Mouse (Mus musculus) liver, postnatal 0 days (tissue): Measurements from ENCODE around the gene Cxcl1. TPM values are rescaled to one million over a fixed set of nuclear protein-coding genes. Genes with fewer than 3 reads are reported as not detected.

Source experiments
- ATAC-seq: fragments of 200-750 bp; cut with Nextera tagmentation; 2 replicates; pipeline ENCODE4 v1.8.0; 2017; ENCODE audit warnings: mild to moderate bottlenecking, moderate library complexity
- DNase-seq: peaks from one replicate; pipeline ENCODE4 v3.0.0-alpha.2; 2016
- H3K27ac ChIP-seq: fragments of 300-500 bp; sonication (generic); 2 replicates; pipeline ENCODE4 v1.5.1; 2014; ENCODE audit warnings: antibody characterized with exemption, moderate library complexity, mild to moderate bottlenecking, low read depth
- H3K27me3 ChIP-seq: fragments of 300-500 bp; sonication (generic); 2 replicates; pipeline ENCODE4 v1.6.1; 2014; ENCODE audit warnings: low read length, control low read depth, mixed read lengths; ENCODE audit not compliant: insufficient read depth
- H3K36me3 ChIP-seq: fragments of 300-500 bp; sonication (generic); replicated peaks from 2 replicates; pipeline ENCODE4 v1.6.1; 2014; ENCODE audit warnings: mild to moderate bottlenecking, control low read depth, low read length, moderate library complexity, mixed read lengths; ENCODE audit not compliant: insufficient read depth
- H3K4me1 ChIP-seq: fragments of 300-500 bp; sonication (generic); 2 replicates; pipeline ENCODE4 v1.6.1; 2014; ENCODE audit warnings: antibody characterized with exemption, mild to moderate bottlenecking, control low read depth; ENCODE audit not compliant: insufficient read depth
- H3K4me2 ChIP-seq: fragments of 300-500 bp; sonication (generic); 2 replicates; pipeline ENCODE4 v1.6.1; 2014; ENCODE audit warnings: low read depth, mild to moderate bottlenecking, low read length, moderate library complexity, mixed read lengths
- H3K4me3 ChIP-seq: fragments of 300-500 bp; sonication (generic); 2 replicates; pipeline ENCODE4 v1.5.1; 2014; ENCODE audit warnings: low read depth, low read length
- H3K9ac ChIP-seq: fragments of 300-500 bp; sonication (generic); replicated peaks from 2 replicates; pipeline ENCODE4 v1.6.1; 2014; ENCODE audit warnings: mild to moderate bottlenecking, moderate library complexity
- H3K9me3 ChIP-seq: fragments of 300-500 bp; sonication (generic); 2 replicates; pipeline ENCODE4 v1.6.1; 2016; ENCODE audit warnings: mild to moderate bottlenecking, control low read depth, low read length, mixed read lengths
- CTCF ChIP-seq: sonication (generic); IDR thresholded peaks from 2 replicates; pipeline ENCODE4 v1.5.1; 2016; ENCODE audit warnings: antibody characterized with exemption, low read depth
- EP300 ChIP-seq: IDR thresholded peaks from 2 replicates; pipeline ENCODE4 v1.6.1; 2016; ENCODE audit warnings: antibody characterized with exemption, low read depth, mild to moderate bottlenecking
- WGBS: fragments of 180-500 bp; shearing (Covaris S2); extraction: QIAGEN DNeasy Blood & Tissue Kit; methylation state at CpG from one replicate; pipeline ENCODE4 v1.1.7; 2014; ENCODE audit not compliant: insufficient replicate concordance; 5-methylcytosine and 5-hydroxymethylcytosine counted together
- polyA plus RNA-seq: library from polyadenylated mRNA; unstranded; fragments of >200 nt; fragmentation: Nextera tagmentation; extraction: Ambion mirVana; gene quantifications from 2 replicates; pipeline ENCODE4 v1.2.1, GENCODE M21; 2015

The Cxcl1 gene
- polyA plus RNA-seq, 1 experiment from 2014 or later = 2.1 TPM

- 64% methylated on average over 2 of the region's 2 CpGs for WGBS
- DNase-seq (no peak), ATAC-seq (no peak)
- TF ChIP-seq CTCF (no peak), EP300 (no peak)
- Histone ChIP-seq H3K27me3 (no peaks in the 10 kb centered on the region), H3K9me3 (no peaks in the 10 kb centered on the region), H3K36me3 (no peaks in the 10 kb centered on the region), H3K4me3 (no peak overlapping the region), H3K4me1 (no peaks in the 10 kb centered on the region), H3K27ac (no peak overlapping the region), H3K4me2 (no peak overlapping the region), H3K9ac (no peak overlapping the region)
Measured at GRCm38 (mm10) chr5:90919495-90919894, 28.5 kb downstream of the Cxcl1 start.

GRCm38 (mm10) chr5:90922958-90923357 is 31.9 kb downstream of the Cxcl1 start:
- no peak overlapping the region for H3K4me2 ChIP-seq
- 85% methylated on average over 4 of the region's 4 CpGs for WGBS
- no peaks in the 10 kb centered on the region for H3K9me3 ChIP-seq
- H3K9ac ChIP-seq = no peak overlapping the region
- no peak for DNase-seq
- no peak overlapping the region for H3K4me3 ChIP-seq
- H3K4me1 ChIP-seq = no peaks in the 10 kb centered on the region
- H3K36me3 ChIP-seq = no peaks in the 10 kb centered on the region
- TF ChIP-seq CTCF (no peak), EP300 (no peak)
- H3K27ac ChIP-seq = no peak overlapping the region
- ATAC-seq = no peak
- no peaks in the 10 kb centered on the region for H3K27me3 ChIP-seq

DNA sequence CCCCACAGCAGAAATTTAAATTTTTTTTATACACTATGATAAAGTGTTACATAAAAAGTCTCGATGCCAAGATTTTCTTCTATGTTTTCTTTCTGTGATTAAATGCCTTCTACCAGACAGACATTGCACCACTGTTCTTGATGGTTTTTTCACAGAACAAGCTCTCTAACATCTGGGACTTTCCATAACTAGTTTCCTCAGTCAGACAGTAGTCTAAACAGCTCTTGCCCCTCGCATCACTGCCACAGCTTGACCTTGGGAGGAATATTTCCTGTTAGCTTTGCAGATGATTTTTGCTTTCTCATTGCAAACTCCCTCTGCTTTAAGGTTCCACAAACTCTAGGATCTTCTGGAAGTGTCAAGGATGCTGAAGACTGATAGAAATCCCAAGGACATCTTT is 39.5 kb downstream of the Cxcl1 start:
- TF ChIP-seq EP300 = no peak
- no peak for TF ChIP-seq CTCF
- Histone ChIP-seq H3K4me2 (peak overlapping the region; percentile 77), H3K9me3 (no peaks in the 10 kb centered on the region), H3K4me1 (peaks cover 8% of the 10 kb centered on the region; the same call in 1 of the 2 replicates), H3K4me3 (peak overlapping the region; percentile 64), H3K36me3 (no peaks in the 10 kb centered on the region; the same call in 1 of the 2 replicates), H3K9ac (peak overlapping the region; percentile 79), H3K27me3 (no peaks in the 10 kb centered on the region), H3K27ac (peak overlapping the region; percentile 80; the same call in 1 of the 2 replicates)
- DNase-seq = no peak
- WGBS = 69% methylated on average over 2 of the region's 2 CpGs
- no peak for ATAC-seq

DNA sequence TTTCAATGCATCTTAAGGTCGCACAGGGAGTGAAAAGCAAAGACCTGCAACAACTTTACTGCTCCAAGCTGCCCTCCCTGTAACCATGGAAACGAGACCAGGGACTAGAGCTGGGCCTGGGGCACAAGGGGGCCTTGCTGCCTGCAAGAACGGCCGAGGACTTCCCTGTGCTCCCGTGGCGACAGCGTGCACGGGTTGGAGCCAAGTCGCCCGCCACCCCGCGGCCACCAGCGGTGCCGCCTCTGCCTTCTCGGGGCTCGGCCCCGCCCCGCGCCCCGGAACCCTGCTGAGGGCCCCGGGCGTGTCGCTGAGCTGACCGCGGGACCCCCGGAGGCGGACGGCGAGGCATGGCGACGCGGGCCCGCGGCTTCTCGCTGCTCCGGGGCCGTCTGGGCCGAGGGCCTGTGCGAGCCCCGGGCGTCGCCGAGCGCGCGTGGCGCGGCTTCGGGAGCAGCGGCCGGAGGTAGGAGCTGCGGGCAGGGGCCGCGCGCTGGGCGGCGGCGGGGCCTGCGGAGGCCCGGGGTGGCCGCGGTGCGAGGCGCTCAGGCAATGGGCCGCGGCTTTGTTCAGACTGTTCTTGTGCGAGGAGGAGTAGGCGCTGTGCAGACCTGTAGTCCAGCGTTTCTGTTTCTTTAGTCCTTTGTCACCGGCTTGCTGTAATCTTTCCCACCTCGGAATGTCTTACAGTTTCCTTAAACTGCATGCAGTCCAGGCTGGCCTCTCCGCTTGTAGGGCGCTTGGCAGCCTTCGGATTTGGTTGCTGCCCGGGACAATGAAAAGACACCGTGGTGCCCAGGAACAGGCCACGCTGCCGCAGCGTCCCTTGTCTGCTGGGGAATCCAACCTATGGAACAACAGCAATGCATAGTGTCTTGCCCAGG is 40.2 kb downstream of the Cxcl1 start, which contains the start of gene Mthfd2l:
Gene Mthfd2l (plus strand): TSS at position 147 of the 881 bp plus-strand sequence.
- DNase-seq (peak; percentile 87), ATAC-seq (peak; percentile 97)
- Histone ChIP-seq H3K9me3 (no peaks in the 10 kb centered on the region), H3K27me3 (no peaks in the 10 kb centered on the region), H3K4me1 (peaks cover 8% of the 10 kb centered on the region; the same call in 1 of the 2 replicates), H3K9ac (peak within 1 kb of the TSS; percentile 79), H3K27ac (peak within 1 kb of the TSS; percentile 80), H3K36me3 (no peaks in the 10 kb centered on the region; the same call in 1 of the 2 replicates), H3K4me3 (peak within 1 kb of the TSS; percentile 64), H3K4me2 (peak within 1 kb of the TSS; percentile 77)
- under 1% methylated on average over 68 of the region's 79 CpGs for WGBS
- no peak for TF ChIP-seq EP300
- TF ChIP-seq CTCF = peak; percentile 71

GRCm38 (mm10) chr5:90931911-90932310 is 40.9 kb downstream of the Cxcl1 start:
- 20% methylated on average over 6 of the region's 6 CpGs for WGBS
- Histone ChIP-seq H3K4me2 (peak overlapping the region; percentile 77), H3K27ac (peak overlapping the region; percentile 80; the same call in 1 of the 2 replicates), H3K9me3 (no peaks in the 10 kb centered on the region), H3K27me3 (no peaks in the 10 kb centered on the region), H3K4me3 (peak overlapping the region; percentile 64), H3K9ac (peak overlapping the region; percentile 79), H3K4me1 (peaks cover 8% of the 10 kb centered on the region; the same call in 1 of the 2 replicates), H3K36me3 (no peaks in the 10 kb centered on the region; the same call in 1 of the 2 replicates)
- no peak for DNase-seq
- no peak for ATAC-seq
- TF ChIP-seq EP300 (no peak), CTCF (no peak)

DNA sequence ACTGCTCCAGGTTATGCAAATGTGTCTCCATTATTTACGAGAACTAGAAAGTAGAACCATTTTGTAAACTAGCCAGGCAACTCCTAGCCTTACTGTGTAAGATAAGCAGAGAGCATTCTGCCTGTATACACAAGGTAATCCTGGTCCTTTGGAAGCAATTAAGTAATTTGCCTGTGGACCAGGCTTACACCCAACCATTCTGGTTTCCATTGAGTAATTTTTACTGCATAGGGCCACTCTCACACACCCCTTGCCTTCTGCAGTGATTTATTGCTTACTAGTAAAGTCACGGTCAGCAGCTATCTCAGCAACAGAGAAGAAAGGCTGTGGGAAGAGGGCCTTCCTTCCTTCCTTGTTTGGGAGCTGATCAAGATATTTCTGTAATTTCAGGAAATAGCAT is 45.7 kb downstream of the Cxcl1 start:
- Histone ChIP-seq H3K27ac (no peak overlapping the region), H3K4me1 (0 out of 2 replicates have a peak, but pooled peaks cover 1% of the 10 kb centered on the region), H3K4me3 (no peak overlapping the region), H3K4me2 (no peak overlapping the region), H3K9me3 (no peaks in the 10 kb centered on the region), H3K27me3 (no peaks in the 10 kb centered on the region), H3K36me3 (no peaks in the 10 kb centered on the region; the same call in 1 of the 2 replicates), H3K9ac (no peak overlapping the region)
- no peak for ATAC-seq
- no peak for TF ChIP-seq CTCF
- TF ChIP-seq EP300 = no peak
- DNase-seq = no peak
- WGBS = 70% methylated on average over 2 of the region's 2 CpGs

Other genes starting within 250 kb of the Cxcl1 start
- 1.7 and 1.9 TPM in 2 replicates for gene Cxcl5, start 131.9 kb upstream of the Cxcl1 start, polyA plus RNA-seq
- 257 and 263 TPM in 2 replicates for gene Ppbp, start 122.7 kb upstream of the Cxcl1 start, polyA plus RNA-seq
- 704 and 712 TPM in 2 replicates for gene Pf4, start 118.8 kb upstream of the Cxcl1 start, polyA plus RNA-seq
- not detected in 2 replicates for gene Cxcl3, start 105.1 kb upstream of the Cxcl1 start, polyA plus RNA-seq
- gene Cxcl15, start 96.7 kb upstream of the Cxcl1 start, polyA plus RNA-seq = 0.08 TPM in 1 of 2 replicates, not detected in the other
- 0.13 TPM in 1 of 2 replicates, not detected in the other for gene Cxcl2, start 12.6 kb downstream of the Cxcl1 start, polyA plus RNA-seq
- 8.3 and 9.5 TPM in 2 replicates for gene Mthfd2l, start 39.9 kb downstream of the Cxcl1 start, polyA plus RNA-seq
- gene Epgn, start 136.2 kb downstream of the Cxcl1 start, polyA plus RNA-seq = not detected in 2 replicates
- 0.02 and 0.04 TPM in 2 replicates for gene Ereg, start 183.4 kb downstream of the Cxcl1 start, polyA plus RNA-seq
- not detected in 2 replicates for gene Areg, start 248.4 kb downstream of the Cxcl1 start, polyA plus RNA-seq